Mouse (Mus musculus): ENCODE results near the gene Prlh. TPM values are rescaled to one million over a fixed set of nuclear protein-coding genes. Genes with fewer than 3 reads are reported as not detected.

Gene Prlh
- polyA plus RNA-seq, 1 experiment from 2014 or later = not detected

GRCm38 (mm10) chr1:90999911-91000601 is 47.1 kb downstream of the Prlh start:
- Histone ChIP-seq H3K4me3 (replicated peaks; ENCODE audit: low read depth, low read length) (peak overlapping the region; percentile 70), H3K36me3 (ENCODE audit: control insufficient read depth, insufficient read depth, low read length) (no peaks in the 10 kb centered on the region), H3K9me3 (ENCODE audit: control insufficient read depth, low read length) (no peaks in the 10 kb centered on the region), H3K4me2 (ENCODE audit: low read length) (peak overlapping the region; percentile 98), H3K9ac (replicated peaks; ENCODE audit: low read length) (no peak overlapping the region; the same call in 1 of the 2 replicates), H3K27ac (replicated peaks; ENCODE audit: low read depth, low read length) (no peak overlapping the region), H3K4me1 (ENCODE audit: control insufficient read depth, insufficient read depth, low read length) (peaks cover 22% of the 10 kb centered on the region), H3K27me3 (ENCODE audit: control insufficient read depth, insufficient read depth, low read length) (no peaks in the 10 kb centered on the region)
- ATAC-seq (ENCODE audit: low FRiP score, low TSS enrichment) = no peak
- WGBS = 76% methylated on average over 10 of the region's 10 CpGs
- DNase-seq = no peak

- Histone ChIP-seq H3K4me2 (ENCODE audit: low read length) (no peak overlapping the region), H3K27me3 (ENCODE audit: control insufficient read depth, insufficient read depth, low read length) (no peaks in the 10 kb centered on the region), H3K9ac (replicated peaks; ENCODE audit: low read length) (no peak overlapping the region), H3K27ac (replicated peaks; ENCODE audit: low read depth, low read length) (no peak overlapping the region), H3K9me3 (ENCODE audit: control insufficient read depth, low read length) (no peaks in the 10 kb centered on the region), H3K36me3 (ENCODE audit: control insufficient read depth, insufficient read depth, low read length) (no peaks in the 10 kb centered on the region), H3K4me3 (replicated peaks; ENCODE audit: low read depth, low read length) (no peak overlapping the region), H3K4me1 (ENCODE audit: control insufficient read depth, insufficient read depth, low read length) (peaks cover 22% of the 10 kb centered on the region)
- 94% methylated on average over 3 of the region's 3 CpGs for WGBS
- DNase-seq (no peak), ATAC-seq (ENCODE audit: low FRiP score, low TSS enrichment) (no peak)
Observed at GRCm38 (mm10) chr1:91001101-91001500, 48.2 kb downstream of the Prlh start.

- Histone ChIP-seq H3K4me2 (ENCODE audit: low read length) (no peak overlapping the region), H3K4me1 (ENCODE audit: control insufficient read depth, insufficient read depth, low read length) (peaks cover 22% of the 10 kb centered on the region), H3K4me3 (replicated peaks; ENCODE audit: low read depth, low read length) (no peak overlapping the region), H3K9me3 (ENCODE audit: control insufficient read depth, low read length) (no peaks in the 10 kb centered on the region), H3K27me3 (ENCODE audit: control insufficient read depth, insufficient read depth, low read length) (no peaks in the 10 kb centered on the region), H3K9ac (replicated peaks; ENCODE audit: low read length) (no peak overlapping the region), H3K36me3 (ENCODE audit: control insufficient read depth, insufficient read depth, low read length) (no peaks in the 10 kb centered on the region), H3K27ac (replicated peaks; ENCODE audit: low read depth, low read length) (no peak overlapping the region)
- WGBS = 95% methylated on average over 3 of the region's 3 CpGs
- no peak for DNase-seq
- ATAC-seq (ENCODE audit: low FRiP score, low TSS enrichment) = no peak
Observed at GRCm38 (mm10) chr1:91001871-91002539, 49.1 kb downstream of the Prlh start.

- 86% methylated on average over 3 of the region's 3 CpGs for WGBS
- H3K4me1 ChIP-seq (ENCODE audit: control insufficient read depth, insufficient read depth, low read length) = peaks cover 22% of the 10 kb centered on the region
- DNase-seq (no peak), ATAC-seq (ENCODE audit: low FRiP score, low TSS enrichment) (no peak)
- no peak overlapping the region for H3K4me2 ChIP-seq (ENCODE audit: low read length)
- no peaks in the 10 kb centered on the region for H3K36me3 ChIP-seq (ENCODE audit: control insufficient read depth, insufficient read depth, low read length)
- no peak overlapping the region for H3K27ac ChIP-seq (replicated peaks; ENCODE audit: low read depth, low read length)
- no peak overlapping the region for H3K4me3 ChIP-seq (replicated peaks; ENCODE audit: low read depth, low read length)
- no peaks in the 10 kb centered on the region for H3K27me3 ChIP-seq (ENCODE audit: control insufficient read depth, insufficient read depth, low read length)
- no peak overlapping the region for H3K9ac ChIP-seq (replicated peaks; ENCODE audit: low read length)
- H3K9me3 ChIP-seq (ENCODE audit: control insufficient read depth, low read length) = no peaks in the 10 kb centered on the region
Observed at GRCm38 (mm10) chr1:91002641-91003040, 49.7 kb downstream of the Prlh start.

Other genes starting within 250 kb of the Prlh start
- gene Col6a3, start 109.1 kb upstream of the Prlh start, polyA plus RNA-seq (2014; fragmentation: Nextera tagmentation; extraction: Ambion mirVana) = 0.72 and 6.9 TPM in 2 replicates
- gene Mlph, start 38.0 kb upstream of the Prlh start, polyA plus RNA-seq (2014; fragmentation: Nextera tagmentation; extraction: Ambion mirVana) = 0.12 and 0.42 TPM in 2 replicates
- gene Rab17, start 16.6 kb downstream of the Prlh start, polyA plus RNA-seq (2014; fragmentation: Nextera tagmentation; extraction: Ambion mirVana) = 0.30 TPM in 1 of 2 replicates, not detected in the other
- gene Lrrfip1, start 45.6 kb downstream of the Prlh start, polyA plus RNA-seq (2014; fragmentation: Nextera tagmentation; extraction: Ambion mirVana) = 30.1 and 32.1 TPM in 2 replicates
- gene Rbm44, start 192.0 kb downstream of the Prlh start, polyA plus RNA-seq (2014; fragmentation: Nextera tagmentation; extraction: Ambion mirVana) = 0.57 TPM in 1 of 2 replicates, not detected in the other
- gene Ramp1, start 226.7 kb downstream of the Prlh start, polyA plus RNA-seq (2014; fragmentation: Nextera tagmentation; extraction: Ambion mirVana) = 2.6 and 7.4 TPM in 2 replicates